Mouse (Mus musculus) olfactory bulb, adult 2 months (tissue): ENCODE measurements around the gene Unc119.

Experiments used
- CTCF ChIP-seq: fragments of 200-500 bp; IDR thresholded peaks from 2 replicates; pipeline ENCODE4 v1.5.1; 2012; ENCODE audit warnings: low read depth, mild to moderate bottlenecking, low read length, moderate library complexity; ENCODE audit not compliant: insufficient read depth
- POLR2A ChIP-seq: fragments of 200-500 bp; IDR thresholded peaks from 2 replicates; pipeline ENCODE4 v1.6.1; 2012; ENCODE audit warnings: mild to moderate bottlenecking, low read depth, low read length, moderate library complexity; ENCODE audit not compliant: insufficient read depth

DNA sequence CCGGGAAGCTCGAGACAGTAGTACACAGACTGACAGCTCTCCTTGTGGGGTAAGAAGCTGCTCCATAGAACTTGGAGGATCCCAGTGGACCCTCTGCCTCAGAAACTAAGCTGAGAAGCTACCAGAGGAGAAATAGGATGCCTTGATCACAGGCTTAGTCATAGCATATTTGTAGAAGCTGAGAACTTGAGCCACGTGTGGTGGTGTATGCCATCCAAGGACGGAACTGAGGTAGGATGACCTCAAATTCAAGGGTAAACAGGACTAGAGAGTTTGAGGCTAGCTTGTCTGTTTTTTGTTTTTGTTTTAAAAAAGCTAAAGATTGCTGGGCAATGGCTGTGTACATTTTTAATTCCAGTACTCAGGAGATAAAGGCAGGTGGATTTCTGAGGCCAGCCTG, 38.0 kb upstream of the Unc119 start:
- TF ChIP-seq CTCF (no peak), POLR2A (no peak)
